Mouse (Mus musculus) olfactory bulb, adult 2 months (tissue): Measurements from ENCODE around the gene Clgn. TPM values are rescaled to one million over a fixed set of nuclear protein-coding genes. Genes with fewer than 3 reads are reported as not detected.

ENCODE experiments used
- H3K27ac ChIP-seq: fragments of 200-500 bp; 2 replicates; pipeline ENCODE4 v1.5.1; 2012; ENCODE audit warnings: low read depth, low read length; ENCODE audit not compliant: insufficient read depth
- H3K4me1 ChIP-seq: fragments of 200-500 bp; 2 replicates; pipeline ENCODE4 v1.6.1; 2012; ENCODE audit warnings: low read length; ENCODE audit not compliant: control insufficient read depth, insufficient read depth
- H3K4me3 ChIP-seq: fragments of 200-500 bp; 2 replicates; pipeline ENCODE4 v1.5.1; 2012; ENCODE audit warnings: mild to moderate bottlenecking, low read depth, low read length, moderate library complexity; ENCODE audit not compliant: insufficient read depth
- CTCF ChIP-seq: fragments of 200-500 bp; IDR thresholded peaks from 2 replicates; pipeline ENCODE4 v1.5.1; 2012; ENCODE audit warnings: low read depth, mild to moderate bottlenecking, low read length, moderate library complexity; ENCODE audit not compliant: insufficient read depth
- POLR2A ChIP-seq: fragments of 200-500 bp; IDR thresholded peaks from 2 replicates; pipeline ENCODE4 v1.6.1; 2012; ENCODE audit warnings: mild to moderate bottlenecking, low read depth, low read length, moderate library complexity; ENCODE audit not compliant: insufficient read depth
- WGBS: fragments of 180-500 bp; shearing (Covaris S2); methylation state at CpG from one replicate; pipeline ENCODE4 v1.1.7; 2018; 5-methylcytosine and 5-hydroxymethylcytosine counted together
- polyA plus RNA-seq: library from polyadenylated mRNA; stranded (reverse); fragments of >200 nt; gene quantifications from 2 replicates; pipeline ENCODE4 v1.2.4, GENCODE M21; 2012; ENCODE audit warnings: low replicate concordance; ENCODE audit not compliant: missing spikeins, insufficient read depth, insufficient read length

The Clgn gene
- not detected in 2 replicates for polyA plus RNA-seq

DNA sequence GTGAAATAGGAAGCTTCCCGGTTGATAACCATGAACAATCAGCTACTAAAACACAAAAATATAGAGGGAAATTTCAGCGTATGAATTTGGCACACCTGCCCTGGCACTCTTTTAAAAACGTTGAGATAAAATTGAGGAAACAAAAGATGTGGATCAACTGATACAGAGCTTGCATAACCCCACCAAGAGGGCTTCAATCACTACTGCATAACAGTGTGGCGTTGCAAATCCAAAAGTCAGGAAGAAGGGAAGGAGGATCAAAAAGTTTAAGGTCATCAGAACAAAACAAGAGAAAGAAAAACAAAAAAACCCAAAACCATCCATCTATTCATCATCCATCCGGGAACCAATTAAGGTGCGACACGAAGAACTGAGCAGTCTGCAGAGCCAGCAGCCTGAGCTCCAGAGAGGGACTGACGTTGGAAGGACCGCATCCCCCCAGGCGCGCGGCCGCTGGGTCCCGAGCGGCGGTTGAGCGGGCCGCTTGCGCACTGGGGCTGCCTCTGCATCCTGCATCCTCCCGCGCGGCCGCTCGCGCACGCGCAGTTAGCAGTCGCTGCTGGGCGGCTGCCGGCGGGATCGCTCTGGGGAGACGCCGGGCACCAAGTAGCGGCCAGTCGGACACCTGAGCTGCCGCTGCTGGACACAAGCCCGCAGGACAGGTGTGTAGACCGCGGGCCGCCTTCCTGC is at the start of gene Clgn:
Gene Clgn (plus strand): TSS at position 552 of the 690 bp plus-strand sequence.
- TF ChIP-seq CTCF (no peak), POLR2A (0 out of 2 replicates have a peak, but pooled peaks have one; percentile 32)
- peaks cover 5% of the 10 kb centered on the region for H3K4me1 ChIP-seq
- H3K27ac ChIP-seq: no peak within 1 kb of the TSS
- WGBS: 4% methylated on average over 41 of the region's 41 CpGs
- peak within 1 kb of the TSS; percentile 80 for H3K4me3 ChIP-seq

DNA sequence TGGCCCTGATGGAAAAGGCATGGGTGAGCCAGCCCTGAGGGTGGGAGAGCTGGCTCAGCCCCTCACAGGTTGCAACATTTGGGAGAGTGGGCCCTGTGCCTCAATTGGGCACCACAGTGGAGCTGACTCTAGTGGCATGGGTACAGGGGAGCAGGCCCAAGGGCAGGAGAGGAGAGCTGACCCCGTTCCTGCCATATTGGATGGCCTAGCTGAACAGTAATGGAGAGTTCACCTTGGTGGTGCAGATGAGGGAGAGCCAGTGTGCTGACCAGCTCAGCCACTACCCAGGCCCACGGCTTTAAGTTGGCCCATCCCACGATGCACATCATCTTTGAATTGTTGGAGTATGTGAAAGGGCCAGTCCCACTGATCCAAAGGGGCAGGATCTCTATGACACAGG is 47.6 kb upstream of the Clgn start:
- WGBS: 91% methylated on average over 3 of the region's 3 CpGs
- no peak for TF ChIP-seq POLR2A
- TF ChIP-seq CTCF: no peak
- Histone ChIP-seq H3K4me1 (no peaks in the 10 kb centered on the region), H3K4me3 (no peak overlapping the region), H3K27ac (no peak overlapping the region)

DNA sequence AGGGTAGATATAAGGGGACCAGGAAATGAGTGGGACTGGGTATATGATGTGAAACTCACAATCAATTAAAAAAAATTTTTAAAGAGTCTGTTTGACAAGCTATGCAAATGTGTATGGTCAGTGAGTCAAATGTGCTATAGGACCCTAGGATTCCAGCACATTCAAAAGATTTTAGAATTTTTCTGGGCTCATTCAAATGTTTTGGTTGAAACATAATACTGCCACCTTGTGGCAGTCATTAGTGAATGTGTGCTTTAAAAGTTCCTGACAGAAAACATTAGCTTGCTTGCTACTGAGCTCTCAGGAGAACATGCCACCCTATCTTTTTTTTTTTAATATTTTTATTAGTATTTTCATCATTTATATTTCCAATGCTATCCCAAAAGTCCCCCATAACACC is 47.0 kb upstream of the Clgn start:
- H3K4me3 ChIP-seq: no peak overlapping the region
- H3K27ac ChIP-seq: no peak overlapping the region
- TF ChIP-seq CTCF (no peak), POLR2A (no peak)
- no peaks in the 10 kb centered on the region for H3K4me1 ChIP-seq

DNA sequence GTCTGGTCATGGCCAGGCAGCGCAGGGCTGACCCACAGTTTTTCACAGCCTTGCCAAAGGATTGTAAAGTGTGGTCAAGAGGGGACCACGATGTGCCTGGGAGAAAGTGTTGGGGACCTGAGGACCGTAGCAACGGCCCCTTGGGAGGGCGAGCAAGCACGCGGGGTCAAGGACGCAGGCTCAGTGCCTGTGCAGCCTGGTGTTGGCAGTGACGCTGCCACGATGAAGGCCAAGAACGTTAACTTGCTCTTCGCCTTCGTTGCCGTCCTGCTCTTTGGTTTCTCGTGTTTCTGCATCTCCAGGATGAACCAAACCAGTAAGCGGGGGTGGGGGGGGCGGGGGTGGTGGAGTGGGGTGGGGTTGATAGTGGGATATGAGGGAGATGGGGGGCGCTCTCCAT is 41.4 kb upstream of the Clgn start, which contains the start of gene Mgat4d:
Gene Mgat4d (plus strand): TSS at position 209 of the 400 bp plus-strand sequence.
- no peaks in the 10 kb centered on the region for H3K4me1 ChIP-seq
- TF ChIP-seq CTCF: no peak
- WGBS: 87% methylated on average over 18 of the region's 18 CpGs
- H3K27ac ChIP-seq: no peak within 1 kb of the TSS
- H3K4me3 ChIP-seq: no peak within 1 kb of the TSS

DNA sequence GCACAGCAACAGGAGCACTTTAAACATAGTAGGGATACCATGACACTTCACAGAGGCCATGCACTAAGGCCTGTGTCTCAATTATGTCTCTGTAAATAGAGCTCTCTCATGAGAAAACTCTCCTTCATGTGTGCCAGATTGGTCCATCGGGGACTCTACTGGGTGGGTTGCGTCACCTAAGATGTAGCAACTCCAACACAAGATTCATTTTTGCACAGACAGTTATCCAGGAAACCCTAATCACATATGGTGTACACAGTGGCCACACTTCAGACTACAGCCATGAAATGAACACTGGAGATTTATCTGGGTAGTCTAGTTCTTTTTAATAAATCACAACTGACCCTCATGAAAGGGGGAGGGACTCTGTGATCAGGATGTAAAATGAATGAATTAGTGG is 38.4 kb upstream of the Clgn start:
- Histone ChIP-seq H3K27ac (no peak overlapping the region), H3K4me1 (no peaks in the 10 kb centered on the region), H3K4me3 (no peak overlapping the region)
- TF ChIP-seq CTCF: no peak
- TF ChIP-seq POLR2A: no peak
- WGBS: 93% methylated on average over 2 of the region's 2 CpGs

DNA sequence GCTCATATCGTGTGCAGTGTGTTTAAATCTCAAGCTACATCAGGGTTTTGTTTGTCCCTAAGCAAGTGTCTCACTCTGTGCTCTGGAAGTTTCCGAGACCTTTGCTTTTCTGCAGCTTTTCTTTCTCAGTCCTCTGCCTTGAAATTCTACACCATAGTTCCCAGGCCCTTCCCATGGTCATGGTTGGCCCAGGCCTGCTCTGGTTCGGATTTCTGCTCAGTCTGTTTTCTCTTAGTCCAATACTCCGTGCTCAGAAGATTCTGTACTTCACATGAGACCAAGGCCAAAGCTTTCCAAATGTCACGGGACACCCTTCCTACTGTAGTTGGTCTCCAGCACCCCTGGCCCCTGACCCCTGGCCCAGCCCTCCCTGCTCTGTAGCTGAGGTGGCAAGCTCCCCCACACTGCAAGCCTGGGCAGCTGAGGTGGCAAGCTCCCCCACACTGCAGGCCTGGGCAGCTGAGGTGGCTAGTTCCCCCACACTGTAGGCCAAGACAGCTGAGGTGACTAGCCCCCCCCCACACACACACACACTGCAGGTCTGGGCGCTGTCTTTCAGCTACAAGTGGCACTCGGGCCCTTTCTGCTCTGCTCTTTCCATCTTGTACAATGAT is 26.4 kb upstream of the Clgn start:
- Histone ChIP-seq H3K27ac (no peak overlapping the region), H3K4me1 (no peaks in the 10 kb centered on the region), H3K4me3 (no peak overlapping the region)
- WGBS: 80% methylated on average over 7 of the region's 7 CpGs
- TF ChIP-seq POLR2A: no peak
- TF ChIP-seq CTCF: no peak

DNA sequence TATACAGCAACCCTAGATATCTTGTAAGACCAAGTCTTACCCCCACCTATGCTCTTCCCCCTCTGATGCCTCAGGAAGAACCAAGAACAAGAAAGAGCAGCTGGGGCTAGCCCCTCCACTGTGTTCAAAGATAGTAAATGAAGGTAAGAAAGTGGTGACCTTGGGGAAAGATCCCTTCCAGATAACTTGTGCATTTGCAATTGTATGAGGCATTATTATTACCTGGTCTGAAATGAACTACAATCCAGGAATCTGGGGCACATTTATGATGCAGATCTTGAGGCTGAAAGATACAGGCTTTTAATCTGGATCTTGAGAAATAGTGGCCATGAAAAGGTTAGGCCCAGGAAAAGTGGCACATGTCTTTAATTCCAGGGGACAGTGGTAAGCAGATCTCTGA is 12.4 kb upstream of the Clgn start:
- Histone ChIP-seq H3K4me3 (no peak overlapping the region), H3K27ac (no peak overlapping the region), H3K4me1 (no peaks in the 10 kb centered on the region)
- TF ChIP-seq CTCF: no peak
- no peak for TF ChIP-seq POLR2A

DNA sequence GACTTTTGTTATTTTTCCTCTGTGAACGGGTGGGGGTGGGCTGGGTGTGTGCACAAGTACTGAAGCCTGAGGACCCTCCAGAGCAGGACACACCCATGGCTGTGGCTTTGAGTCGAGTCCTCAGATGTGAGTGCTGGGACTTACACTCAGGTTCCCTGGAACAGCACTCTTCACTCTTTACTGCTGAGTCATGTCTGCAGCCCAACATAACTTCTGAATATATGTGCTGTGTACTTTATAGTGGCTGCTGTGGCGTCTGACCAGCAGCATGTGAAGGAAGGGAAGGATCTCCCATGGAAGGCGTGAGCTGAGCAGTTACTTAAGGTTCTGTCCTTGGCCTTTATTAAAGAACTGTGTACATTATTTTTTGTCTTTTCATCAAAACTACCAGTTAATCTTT is 9.5 kb upstream of the Clgn start:
- no peaks in the 10 kb centered on the region for H3K4me1 ChIP-seq
- 77% methylated on average over 4 of the region's 4 CpGs for WGBS
- H3K27ac ChIP-seq: no peak overlapping the region
- no peak overlapping the region for H3K4me3 ChIP-seq
- TF ChIP-seq POLR2A (no peak), CTCF (no peak)

DNA sequence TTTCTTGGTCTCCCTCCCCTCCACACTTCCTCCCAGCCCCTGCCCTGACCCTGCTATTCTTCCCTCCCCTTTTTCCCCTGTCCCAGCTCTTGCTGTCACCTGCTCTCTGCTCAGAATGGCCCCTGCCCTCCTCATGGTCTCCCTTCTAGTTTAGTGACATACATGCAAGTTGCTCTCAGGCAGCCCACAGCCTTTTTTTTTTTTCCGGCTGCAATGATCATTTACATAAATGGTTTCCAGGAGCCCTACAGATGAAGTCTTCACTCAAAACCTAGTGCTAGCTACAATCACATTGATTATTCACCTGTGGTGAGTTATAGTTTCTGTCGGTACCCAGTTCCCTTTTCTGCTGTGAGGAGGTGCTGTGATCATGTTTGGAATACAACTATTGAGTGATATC is 8.7 kb upstream of the Clgn start:
- Histone ChIP-seq H3K4me3 (no peak overlapping the region), H3K27ac (no peak overlapping the region), H3K4me1 (no peaks in the 10 kb centered on the region)
- no peak for TF ChIP-seq POLR2A
- WGBS: 88% methylated on average over 2 of the region's 2 CpGs
